Mouse (Mus musculus) kidney, embryonic 15.5 days (tissue): Measurements from ENCODE around the gene Cytip. TPM values are rescaled to one million over a fixed set of nuclear protein-coding genes. Genes with fewer than 3 reads are reported as not detected.

Experiments
- polyA plus RNA-seq: library from polyadenylated mRNA; unstranded; fragments of >200 nt; fragmentation: Nextera tagmentation; extraction: Ambion mirVana; gene quantifications from 2 replicates; pipeline ENCODE4 v1.2.1, GENCODE M21; 2015

The Cytip gene
- polyA plus RNA-seq, 1 experiment from 2014 or later: 1.4 TPM

Other genes starting within 250 kb of the Cytip start
- gene Galnt5, start 197.6 kb downstream of the Cytip start, polyA plus RNA-seq: 1.1 and 2.0 TPM in 2 replicates
- gene Ermn, start 142.7 kb downstream of the Cytip start, polyA plus RNA-seq: not detected in 2 replicates
- 0.10 and 0.34 TPM in 2 replicates for gene Acvr1c, start 162.4 kb upstream of the Cytip start, polyA plus RNA-seq